Mouse (Mus musculus): ENCODE data around the gene Dok3. TPM values are rescaled to one million over a fixed set of nuclear protein-coding genes. Genes with fewer than 3 reads are reported as not detected.
"Not testable (repeated sequence)": the region's sequence is repeated elsewhere in the genome, so short reads cannot be mapped to it uniquely, and the experiment has no call there.

Gene Dok3
- polyA plus RNA-seq, 1 experiment from 2014 or later, result 1.8 TPM

DNA sequence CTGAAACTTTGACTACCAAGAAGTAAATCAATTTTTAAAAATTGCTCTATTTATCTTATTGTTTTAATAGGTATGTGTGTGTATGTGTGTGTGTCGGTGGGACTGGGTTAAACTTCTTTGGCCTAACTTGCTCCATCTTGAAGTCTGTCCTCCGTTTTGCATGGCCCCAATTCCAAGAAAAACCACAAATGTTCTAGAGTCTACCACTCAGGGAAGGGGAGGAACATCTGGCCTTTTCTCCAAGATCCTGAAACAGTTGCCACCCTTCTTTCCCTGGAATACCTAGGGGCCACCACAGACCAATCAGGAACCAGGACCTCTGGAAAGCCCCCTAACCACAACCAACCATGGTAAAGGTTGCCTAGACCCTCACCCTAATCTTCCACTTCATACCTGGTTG lies 42.9 kb upstream of the Dok3 start:
- TF ChIP-seq CTCF (IDR thresholded peaks at IDR 0.05; ENCODE audit: low read depth), result no peak
- H3K9me3 ChIP-seq (replicated peaks; ENCODE audit: low read length), result no peaks in the 10 kb centered on the region
- H3K27me3 ChIP-seq (ENCODE audit: insufficient read depth, low read length), result no peaks in the 10 kb centered on the region
- H3K9ac ChIP-seq (ENCODE audit: low read depth, low read length), result no peak overlapping the region
- H3K27ac ChIP-seq, result no peak overlapping the region
- WGBS, result 78% methylated on average over 2 of the region's 2 CpGs
- peaks cover 12% of the 10 kb centered on the region for H3K4me1 ChIP-seq (replicated peaks; ENCODE audit: insufficient read depth, low read length)
- no peak overlapping the region for H3K4me2 ChIP-seq (ENCODE audit: low read length)
- ATAC-seq (replicated peaks; ENCODE audit: low FRiP score, low read depth), result no peak
- no peak overlapping the region for H3K4me3 ChIP-seq (replicated peaks; ENCODE audit: low read depth, low read length)
- H3K36me3 ChIP-seq (ENCODE audit: insufficient read depth, low read length), result no peaks in the 10 kb centered on the region
- no peak for DNase-seq (ENCODE audit: low spot score)

DNA sequence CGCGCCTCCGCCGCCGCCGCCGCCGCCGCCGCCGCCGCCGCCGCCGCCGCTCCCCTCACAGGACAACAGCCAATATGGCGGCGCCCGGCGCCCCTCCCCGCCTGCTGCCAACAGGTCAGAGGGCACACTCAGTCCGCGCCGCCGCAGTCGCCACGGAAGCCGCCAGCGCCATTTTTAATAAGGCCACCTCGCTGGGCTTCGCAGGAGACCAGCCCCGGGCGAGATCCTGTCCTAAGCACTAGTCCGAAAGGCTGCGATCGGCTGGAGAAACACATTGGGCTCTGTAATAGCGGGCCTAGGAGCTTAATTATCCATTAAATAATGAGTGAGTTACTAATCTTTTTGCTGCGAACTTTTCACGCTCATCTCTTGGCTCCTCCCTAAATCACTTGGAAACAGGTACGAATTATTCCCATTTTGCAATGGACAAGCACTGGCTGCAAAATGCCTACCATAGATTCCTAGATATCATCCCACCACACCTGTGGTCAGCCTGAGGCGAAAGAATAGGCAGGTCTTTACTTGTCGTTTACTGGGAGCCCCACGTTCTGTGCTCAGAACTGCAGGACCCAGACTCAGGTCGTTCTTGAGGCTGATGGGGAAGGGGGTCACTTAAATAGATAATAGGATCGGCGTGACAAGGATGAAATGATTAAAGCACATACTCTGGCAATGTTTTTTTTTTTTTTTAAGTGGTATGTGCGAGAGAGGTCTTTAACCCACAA lies 42.1 kb upstream of the Dok3 start, which contains the start of gene Fam193b:
Gene Fam193b (minus strand): TSS at position 94 of the 725 bp plus-strand sequence.
- Histone ChIP-seq H3K4me3 (replicated peaks; ENCODE audit: low read depth, low read length) (peak within 1 kb of the TSS; percentile 96), H3K27ac (peak within 1 kb of the TSS; percentile 91), H3K4me1 (replicated peaks; ENCODE audit: insufficient read depth, low read length) (peaks cover 12% of the 10 kb centered on the region), H3K9ac (ENCODE audit: low read depth, low read length) (peak within 1 kb of the TSS; percentile 96), H3K27me3 (ENCODE audit: insufficient read depth, low read length) (no peaks in the 10 kb centered on the region), H3K9me3 (replicated peaks; ENCODE audit: low read length) (no peaks in the 10 kb centered on the region), H3K36me3 (ENCODE audit: insufficient read depth, low read length) (no peaks in the 10 kb centered on the region), H3K4me2 (ENCODE audit: low read length) (peak within 1 kb of the TSS; percentile 90)
- WGBS, result 3% methylated on average over 30 of the region's 47 CpGs
- ATAC-seq (replicated peaks; ENCODE audit: low FRiP score, low read depth) (peak; percentile 91), DNase-seq (ENCODE audit: low spot score) (peak; percentile 94)
- TF ChIP-seq CTCF (IDR thresholded peaks at IDR 0.05; ENCODE audit: low read depth), result no peak

DNA sequence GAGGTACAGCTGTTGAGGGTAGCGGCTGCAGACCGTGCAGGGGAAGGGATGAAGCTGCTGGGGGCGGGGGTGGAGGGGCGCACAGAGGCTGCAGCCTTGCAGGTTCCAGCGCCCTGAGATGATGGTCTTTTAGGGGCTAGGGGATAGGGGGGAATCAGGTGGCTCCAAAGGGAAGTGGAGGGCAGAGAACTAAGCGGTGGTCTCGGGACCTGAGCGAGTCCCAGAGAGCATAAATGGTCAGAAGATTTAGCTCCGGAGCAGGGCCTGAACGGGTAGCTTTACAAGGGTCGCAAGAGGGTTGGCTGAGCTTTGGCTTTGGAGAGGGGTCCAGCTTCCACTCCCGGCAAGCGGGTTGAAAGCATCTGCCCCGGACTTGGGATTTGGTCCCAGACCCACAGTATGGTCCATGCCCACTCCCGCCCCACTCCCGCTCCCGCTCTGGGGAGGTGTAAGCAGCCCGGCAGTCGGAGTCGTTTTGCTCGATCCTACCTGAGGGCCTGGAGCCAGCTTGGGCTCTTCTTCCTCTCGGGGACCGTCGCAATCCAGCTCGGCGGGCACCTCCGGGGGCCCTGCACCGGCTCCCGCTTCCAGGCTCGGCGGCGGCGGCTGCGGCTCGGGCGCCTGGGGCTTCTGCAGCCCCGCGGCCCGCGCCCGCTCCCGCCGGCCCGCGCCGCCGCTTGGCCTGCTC lies 41.3 kb upstream of the Dok3 start:
- H3K4me1 ChIP-seq (replicated peaks; ENCODE audit: insufficient read depth, low read length), result peaks cover 12% of the 10 kb centered on the region
- DNase-seq (ENCODE audit: low spot score) (peak; percentile 45), ATAC-seq (replicated peaks; ENCODE audit: low FRiP score, low read depth) (peak; percentile 53)
- no peak for TF ChIP-seq CTCF (IDR thresholded peaks at IDR 0.05; ENCODE audit: low read depth)
- H3K4me2 ChIP-seq (ENCODE audit: low read length), result peak overlapping the region; percentile 90
- H3K36me3 ChIP-seq (ENCODE audit: insufficient read depth, low read length), result no peaks in the 10 kb centered on the region
- under 1% methylated on average over 35 of the region's 47 CpGs for WGBS
- peak overlapping the region; percentile 96 for H3K4me3 ChIP-seq (replicated peaks; ENCODE audit: low read depth, low read length)
- peak overlapping the region; percentile 91 for H3K27ac ChIP-seq
- peak overlapping the region; percentile 96 for H3K9ac ChIP-seq (ENCODE audit: low read depth, low read length)
- no peaks in the 10 kb centered on the region for H3K27me3 ChIP-seq (ENCODE audit: insufficient read depth, low read length)
- H3K9me3 ChIP-seq (replicated peaks; ENCODE audit: low read length), result no peaks in the 10 kb centered on the region

DNA sequence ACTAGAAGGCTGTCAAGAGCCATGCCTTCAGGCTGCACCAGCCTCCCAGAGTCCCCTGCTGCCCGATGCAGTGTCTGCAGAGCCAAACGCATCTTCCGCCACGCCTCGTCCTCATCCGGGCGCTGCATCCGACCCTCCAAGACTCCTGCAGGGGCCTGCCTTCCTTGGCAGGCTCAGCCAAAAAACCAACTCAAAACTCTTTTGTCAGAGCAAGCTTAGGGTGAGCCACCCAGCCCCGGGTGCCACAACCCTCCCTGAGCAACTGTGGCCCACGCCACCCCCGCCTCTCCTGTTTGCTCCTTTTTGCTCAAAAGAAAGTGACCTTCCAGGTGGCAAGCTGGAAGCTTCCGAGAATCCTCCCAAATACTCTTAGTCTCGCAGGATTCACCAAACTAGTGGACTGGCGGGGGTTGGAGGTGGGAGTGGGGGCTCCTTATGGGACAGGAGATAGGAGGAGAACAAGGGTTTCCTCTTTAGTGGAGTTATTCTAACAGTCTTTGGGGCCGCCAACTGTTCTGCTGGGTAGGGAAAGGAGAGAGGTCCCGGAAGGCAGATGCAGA lies 40.7 kb upstream of the Dok3 start:
- Histone ChIP-seq H3K27me3 (ENCODE audit: insufficient read depth, low read length) (no peaks in the 10 kb centered on the region), H3K27ac (peak overlapping the region; percentile 91), H3K9ac (ENCODE audit: low read depth, low read length) (peak overlapping the region; percentile 96), H3K4me2 (ENCODE audit: low read length) (peak overlapping the region; percentile 90), H3K36me3 (ENCODE audit: insufficient read depth, low read length) (no peaks in the 10 kb centered on the region), H3K4me3 (replicated peaks; ENCODE audit: low read depth, low read length) (peak overlapping the region; percentile 96), H3K9me3 (replicated peaks; ENCODE audit: low read length) (no peaks in the 10 kb centered on the region), H3K4me1 (replicated peaks; ENCODE audit: insufficient read depth, low read length) (peaks cover 12% of the 10 kb centered on the region)
- ATAC-seq (replicated peaks; ENCODE audit: low FRiP score, low read depth), result no peak
- DNase-seq (ENCODE audit: low spot score), result peak; percentile 54
- no peak for TF ChIP-seq CTCF (IDR thresholded peaks at IDR 0.05; ENCODE audit: low read depth)
- WGBS, result 2% methylated on average over 16 of the region's 16 CpGs

DNA sequence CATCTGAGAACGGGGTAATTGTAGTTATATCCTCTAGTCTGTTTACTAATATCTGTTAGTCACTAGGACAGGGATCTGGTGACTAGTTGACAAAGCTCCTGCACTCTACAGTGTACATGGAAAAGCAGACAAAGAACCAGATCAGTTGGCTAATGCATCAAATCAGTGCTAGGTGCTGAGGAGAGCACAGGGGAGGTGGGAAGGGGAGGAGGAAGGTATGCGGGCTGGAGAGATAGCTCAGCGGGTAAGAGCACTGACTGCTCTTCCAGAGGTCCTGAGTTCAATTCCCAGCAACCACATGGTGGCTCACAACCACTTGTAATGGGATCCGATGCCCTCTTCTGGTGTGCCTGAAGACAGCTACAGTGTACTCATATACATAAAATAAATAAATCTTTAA lies 39.4 kb upstream of the Dok3 start:
- WGBS, result 87% methylated on average over 4 of the region's 4 CpGs
- H3K4me1 ChIP-seq (replicated peaks; ENCODE audit: insufficient read depth, low read length), result peaks cover 12% of the 10 kb centered on the region
- not testable (repeated sequence) for H3K36me3 ChIP-seq (ENCODE audit: insufficient read depth, low read length); H3K9me3 ChIP-seq (replicated peaks; ENCODE audit: low read length); DNase-seq (ENCODE audit: low spot score); H3K9ac ChIP-seq (ENCODE audit: low read depth, low read length); H3K4me2 ChIP-seq (ENCODE audit: low read length); H3K4me3 ChIP-seq (replicated peaks; ENCODE audit: low read depth, low read length); H3K27me3 ChIP-seq (ENCODE audit: insufficient read depth, low read length); ATAC-seq (replicated peaks; ENCODE audit: low FRiP score, low read depth); H3K27ac ChIP-seq

DNA sequence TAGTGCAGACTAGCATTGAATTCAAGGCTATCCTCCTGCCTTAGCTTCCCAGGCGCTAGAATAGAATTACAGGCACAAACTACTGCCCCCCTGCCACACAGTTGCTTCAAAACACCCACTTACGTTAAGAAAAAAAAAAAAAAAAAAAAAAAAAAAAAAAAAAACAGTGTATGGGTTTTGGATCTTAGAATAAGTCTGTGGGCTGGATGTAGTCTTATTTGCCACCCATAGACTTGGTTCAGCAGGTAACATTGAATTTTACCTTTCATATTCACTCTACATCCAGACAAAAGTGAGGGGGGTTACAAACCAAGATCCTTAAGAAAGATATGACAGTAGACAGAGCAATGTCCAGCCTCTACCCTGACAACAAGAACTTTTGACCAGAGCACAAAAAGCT lies 38.9 kb upstream of the Dok3 start:
- H3K4me3 ChIP-seq (replicated peaks; ENCODE audit: low read depth, low read length), result no peak overlapping the region
- peaks cover 12% of the 10 kb centered on the region for H3K4me1 ChIP-seq (replicated peaks; ENCODE audit: insufficient read depth, low read length)
- H3K9me3 ChIP-seq (replicated peaks; ENCODE audit: low read length), result no peaks in the 10 kb centered on the region
- no peak overlapping the region for H3K27ac ChIP-seq
- 0 out of 2 replicates have a peak, but pooled peaks cover 4% of the 10 kb centered on the region for H3K36me3 ChIP-seq (ENCODE audit: insufficient read depth, low read length)
- no peak overlapping the region for H3K4me2 ChIP-seq (ENCODE audit: low read length)
- no peak for TF ChIP-seq CTCF (IDR thresholded peaks at IDR 0.05; ENCODE audit: low read depth)
- ATAC-seq (replicated peaks; ENCODE audit: low FRiP score, low read depth), result no peak
- WGBS, result 89% methylated on average over 2 of the region's 2 CpGs
- H3K27me3 ChIP-seq (ENCODE audit: insufficient read depth, low read length), result no peaks in the 10 kb centered on the region
- DNase-seq (ENCODE audit: low spot score), result no peak
- H3K9ac ChIP-seq (ENCODE audit: low read depth, low read length), result no peak overlapping the region
